Mouse (Mus musculus) liver, adult (tissue): ENCODE results near the gene Ddr2.

ENCODE experiments used
- GATA4 ChIP-seq: IDR thresholded peaks from 2 replicates; pipeline ENCODE4 v1.6.1; 2014; ENCODE audit warnings: mild to moderate bottlenecking, low read length; ENCODE audit not compliant: insufficient replicate concordance

Ddr2 gene

DNA sequence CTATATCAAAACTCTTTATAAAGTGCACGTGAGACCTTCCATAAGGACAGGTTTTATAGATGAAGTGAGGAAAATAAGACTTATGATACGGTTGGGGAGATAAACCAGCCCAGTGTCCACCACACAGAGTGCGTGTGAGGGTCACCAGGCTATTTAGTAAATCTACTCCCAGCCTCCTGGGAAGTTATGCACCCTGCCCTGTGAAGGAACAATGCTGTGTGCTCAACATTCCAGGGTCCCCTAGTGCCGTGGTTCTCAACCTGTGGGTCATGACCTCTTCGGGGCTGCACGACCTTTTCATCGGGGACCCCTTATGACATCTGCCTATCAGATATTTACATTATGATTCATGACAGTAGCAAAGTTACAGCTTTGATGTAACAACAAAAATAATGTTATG is 162.3 kb downstream of the Ddr2 start:
- no peak for TF ChIP-seq GATA4

DNA sequence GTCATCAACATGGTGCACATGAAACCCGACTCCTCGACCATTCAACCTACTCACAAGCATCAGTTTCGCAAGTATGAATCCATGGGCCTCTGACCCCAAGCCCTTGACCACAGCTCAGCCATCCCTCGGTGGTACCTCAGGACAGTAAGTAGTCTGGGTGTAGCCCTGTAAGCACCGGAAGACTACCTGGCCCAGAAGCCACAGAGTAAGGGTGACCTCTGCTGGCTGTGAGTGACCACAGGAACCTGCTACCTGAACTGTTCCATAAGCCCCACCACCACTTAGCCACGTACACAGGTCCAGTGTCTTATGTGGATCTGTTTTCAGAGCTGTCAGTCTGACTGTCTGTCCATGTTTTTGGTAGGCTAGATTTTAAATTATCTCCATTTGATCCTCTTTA is 162.9 kb downstream of the Ddr2 start:
- TF ChIP-seq GATA4: no peak

GRCm38 (mm10) chr1:169946004-169946403 is 164.6 kb downstream of the Ddr2 start:
- no peak for TF ChIP-seq GATA4

DNA sequence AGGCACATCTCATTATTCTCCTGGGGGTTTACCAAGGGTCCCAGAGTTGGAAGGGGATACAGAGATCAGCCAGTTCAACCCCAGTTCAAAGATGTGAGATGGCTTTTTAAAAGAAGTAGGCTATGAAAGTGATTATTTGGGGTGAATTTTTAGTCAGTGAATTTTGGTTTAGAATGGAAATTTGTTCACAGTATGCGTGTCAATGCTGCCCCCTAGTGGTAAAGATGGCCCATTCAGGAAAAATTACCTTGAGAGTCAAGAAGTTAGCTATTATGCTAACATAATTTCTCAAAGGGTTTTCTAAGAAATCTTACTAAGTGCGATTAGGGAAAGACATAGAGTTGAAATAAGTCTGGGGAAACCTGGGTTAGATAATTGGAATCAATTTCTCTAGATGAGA is 171.2 kb downstream of the Ddr2 start:
- TF ChIP-seq GATA4: no peak

DNA sequence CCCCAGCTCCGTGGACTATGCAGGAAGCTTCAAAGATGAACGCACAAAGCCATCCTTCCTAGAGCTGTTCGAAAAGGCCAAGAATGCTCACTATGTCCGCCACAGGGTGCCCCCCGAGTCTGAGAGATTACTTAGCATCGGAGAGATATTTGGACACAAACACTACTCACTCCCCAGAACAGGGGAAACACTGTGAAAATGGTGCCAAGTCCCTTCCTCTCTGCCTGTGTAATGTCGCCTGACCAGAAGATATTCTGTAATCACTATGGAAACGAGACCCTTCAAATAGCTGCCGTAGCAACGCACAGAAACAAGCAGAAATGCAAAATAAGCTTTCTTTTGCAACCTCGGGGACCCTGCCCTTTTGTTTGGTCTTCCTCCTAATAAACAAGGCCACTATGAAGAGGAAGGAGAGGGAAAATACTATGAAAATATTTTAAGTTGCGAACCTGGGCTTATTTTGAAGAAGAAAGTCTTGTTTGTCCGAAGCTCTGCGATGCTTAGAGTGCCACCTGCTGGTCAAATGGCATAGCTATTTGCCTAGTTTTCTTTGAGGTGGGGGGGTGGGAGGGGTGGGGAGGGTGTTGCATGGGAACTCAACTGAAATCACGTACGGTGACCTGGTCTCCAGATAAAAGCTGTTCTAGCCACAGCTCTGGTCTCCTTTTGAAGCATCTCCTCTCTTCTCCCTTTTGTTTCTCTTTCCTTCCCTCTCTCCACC is 176.4 kb downstream of the Ddr2 start:
- no peak for TF ChIP-seq GATA4

GRCm38 (mm10) chr1:169932122-169932746 is 178.3 kb downstream of the Ddr2 start:
- no peak for TF ChIP-seq GATA4

- TF ChIP-seq GATA4: no peak
Observed at GRCm38 (mm10) chr1:169931698-169932097, 178.9 kb downstream of the Ddr2 start.

- no peak for TF ChIP-seq GATA4
Observed at GRCm38 (mm10) chr1:169928454-169928971, 182.0 kb downstream of the Ddr2 start, which contains the start of gene Ccdc190. Gene Ccdc190 (plus strand): TSS chr1:169928648.

DNA sequence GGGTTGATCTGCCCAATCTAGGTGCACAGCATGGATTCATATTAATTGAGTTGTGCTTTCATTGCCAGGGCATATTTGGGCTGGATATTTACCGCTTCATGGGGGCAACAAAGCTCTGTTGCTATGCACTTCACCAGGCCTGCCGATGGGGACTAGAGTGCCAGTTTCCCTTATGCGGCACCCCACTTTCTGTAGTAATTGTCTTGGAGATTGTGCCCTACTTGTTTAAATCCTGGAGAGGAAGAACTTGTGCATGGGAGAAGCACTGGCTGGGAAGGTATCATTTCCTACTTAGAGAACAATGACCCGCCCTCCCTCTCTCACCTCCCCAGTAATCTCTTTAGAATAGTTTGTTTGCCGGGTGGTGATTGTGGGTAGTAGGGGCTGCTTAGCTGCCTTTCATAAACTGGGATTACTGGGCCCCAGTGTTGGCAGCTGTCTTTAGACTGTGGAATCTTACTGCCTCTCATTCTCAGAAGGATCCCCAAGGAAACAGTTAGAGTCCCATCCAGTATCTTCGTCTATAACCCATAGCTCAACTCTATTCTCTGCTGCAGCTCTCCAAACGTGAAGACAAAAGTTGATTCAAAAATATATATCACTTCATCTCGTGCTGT is 182.7 kb downstream of the Ddr2 start:
- no peak for TF ChIP-seq GATA4

- no peak for TF ChIP-seq GATA4
Observed at GRCm38 (mm10) chr1:169924567-169924966, 186.0 kb downstream of the Ddr2 start.
